Mouse (Mus musculus) spleen, embryonic (tissue): ENCODE results near the gene Cdkl4.

ENCODE experiments used
- CTCF ChIA-PET: fragments of 350-600 bp; sonication (Branson Sonifier 250); formaldehyde crosslinking; loops from one replicate; lab custom pipeline; 2022; lab: Charles Lee

The Cdkl4 gene

DNA sequence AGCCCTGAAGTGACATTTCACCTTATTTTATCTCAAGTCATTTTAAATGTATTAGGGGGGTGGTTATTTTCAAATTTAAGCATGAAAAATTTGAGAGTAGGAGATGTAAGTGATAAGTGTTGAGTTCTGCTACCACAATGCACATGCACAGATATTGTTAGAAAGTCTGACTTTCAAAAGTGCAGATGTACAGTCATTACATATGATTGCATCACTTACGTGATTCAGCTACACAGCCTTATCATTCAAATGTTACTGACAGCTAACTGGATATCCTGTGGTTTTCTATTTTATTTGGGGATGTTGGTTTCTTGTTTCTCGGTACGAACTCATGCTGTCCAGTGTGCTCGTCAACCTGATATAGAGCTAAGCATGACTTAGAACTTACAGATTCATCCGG, 92.5 kb downstream of the Cdkl4 start:
- CTCF ChIA-PET = interaction anchor here (0.7 kb wide), 1 partner anchor 78 kb away, joined by 5 read pairs; no protein-coding TSS in a partner anchor

DNA sequence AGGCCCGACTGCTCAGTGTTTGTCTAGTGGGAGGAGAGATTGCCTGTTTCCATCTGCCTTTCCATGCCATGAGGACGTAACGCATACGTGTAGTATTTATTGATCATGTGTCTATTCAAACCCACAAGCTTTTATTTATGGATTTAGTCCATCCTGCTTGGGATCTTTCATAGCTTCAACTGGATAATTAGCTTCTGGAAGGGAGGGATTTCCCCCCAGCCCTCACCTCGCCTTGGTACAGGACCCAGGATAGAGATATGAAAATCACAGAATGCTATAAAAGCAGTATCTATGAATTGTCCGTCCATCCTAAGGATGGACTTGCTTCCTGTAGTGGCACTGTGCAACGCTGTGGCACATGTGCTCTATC, 96.8 kb downstream of the Cdkl4 start:
- CTCF ChIA-PET = no interaction called here

DNA sequence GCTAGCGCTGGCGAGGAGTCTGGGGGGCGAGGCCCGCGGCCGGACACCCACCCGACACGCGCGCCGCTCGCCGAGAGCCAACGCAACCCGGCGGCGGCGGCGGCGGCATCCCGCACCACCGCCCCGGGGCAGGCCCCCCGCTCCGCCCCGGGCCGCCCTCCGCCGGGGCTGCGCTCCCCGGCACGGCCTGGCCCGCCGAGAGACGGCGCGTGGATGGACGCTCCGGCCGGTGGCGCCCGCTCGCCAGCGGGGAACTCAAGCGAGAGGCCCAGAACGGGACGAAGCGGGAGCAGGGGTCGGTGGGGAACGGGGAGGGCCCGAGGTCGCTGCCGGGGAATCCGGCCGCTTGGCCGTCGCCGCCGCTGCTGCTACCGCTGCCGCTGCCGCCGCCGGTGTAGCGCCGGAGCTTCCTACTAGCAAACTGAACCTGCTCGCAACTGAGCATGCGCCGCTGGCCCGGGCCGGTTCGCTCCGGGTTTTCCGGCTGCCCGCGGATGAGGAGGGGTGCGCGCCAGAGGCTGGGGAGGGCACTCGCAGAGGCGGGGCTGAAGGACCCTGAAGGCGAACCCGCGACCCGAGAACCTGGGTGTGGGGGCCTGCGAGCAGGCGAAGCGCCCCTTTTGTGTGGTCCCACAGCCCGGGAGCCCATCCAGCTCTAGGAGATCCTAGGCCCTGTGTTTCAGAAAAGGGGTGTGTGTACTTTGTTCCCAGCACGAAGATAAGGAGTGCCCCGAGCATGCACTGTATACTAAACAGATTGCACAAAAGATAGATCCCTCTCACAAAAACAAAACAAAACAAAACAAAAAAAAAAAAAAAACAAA, 97.4 kb downstream of the Cdkl4 start, which contains the start of gene Sos1:
Gene Sos1 (minus strand): TSS at position 423 of the 824 bp plus-strand sequence.
- CTCF ChIA-PET = interaction anchor here (0.6 kb wide), 1 partner anchor 62 kb away, joined by 3 read pairs; no protein-coding TSS in a partner anchor

DNA sequence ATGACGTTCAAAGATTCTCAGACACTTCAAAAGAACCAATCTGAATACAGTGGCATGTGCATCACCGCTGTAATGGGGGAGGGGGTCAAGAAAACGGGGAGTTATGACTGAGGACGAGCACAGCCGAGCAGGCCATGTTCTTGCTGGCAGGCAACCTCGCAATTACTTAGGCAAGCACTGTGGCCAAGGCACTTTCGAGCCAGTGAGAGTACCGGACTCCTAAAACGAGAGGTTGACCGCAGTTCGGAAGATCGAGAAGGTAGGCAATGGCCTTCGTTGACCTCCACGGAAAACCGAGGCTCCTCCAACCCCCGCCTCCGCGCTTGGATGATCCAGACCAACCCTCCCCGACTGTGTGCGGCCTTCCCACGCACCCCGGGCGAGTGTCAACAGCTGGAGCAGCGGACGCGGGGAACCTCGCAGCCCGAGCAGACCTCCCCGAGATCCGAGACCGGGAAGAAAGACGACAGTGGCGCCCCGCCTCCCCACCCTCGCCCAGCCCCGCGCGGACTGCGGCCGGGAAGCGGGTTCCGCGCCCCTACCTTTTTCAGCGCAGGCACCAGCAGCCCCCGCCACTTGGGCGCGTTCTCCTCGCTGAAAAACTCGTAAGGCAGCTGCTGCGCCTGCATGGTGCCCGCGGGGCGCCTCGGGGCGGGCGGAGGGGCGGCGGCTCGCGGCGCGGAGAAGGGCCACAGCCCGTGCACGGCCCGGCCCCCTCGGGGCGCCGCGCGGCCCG, 98.2 kb downstream of the Cdkl4 start:
- CTCF ChIA-PET = no interaction called here

DNA sequence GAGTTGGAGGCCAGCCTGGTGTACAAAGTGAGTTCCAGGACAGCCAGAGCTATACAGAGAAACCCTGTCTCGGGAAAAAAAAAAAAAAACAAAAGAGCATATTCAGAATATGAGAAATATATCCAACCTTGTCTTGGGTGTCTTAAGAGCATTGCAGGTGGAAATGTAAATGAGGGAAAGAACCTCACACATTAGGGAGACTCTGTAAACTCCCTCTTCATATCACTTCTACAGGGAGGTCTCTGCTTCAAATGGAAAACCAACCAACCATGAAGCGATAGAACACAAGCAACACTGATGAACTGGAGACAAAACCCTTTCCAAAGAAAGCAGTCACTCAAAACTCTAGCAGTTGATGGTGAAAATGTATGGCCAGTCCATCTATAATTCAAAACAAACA, 99.9 kb downstream of the Cdkl4 start:
- CTCF ChIA-PET = no interaction called here

DNA sequence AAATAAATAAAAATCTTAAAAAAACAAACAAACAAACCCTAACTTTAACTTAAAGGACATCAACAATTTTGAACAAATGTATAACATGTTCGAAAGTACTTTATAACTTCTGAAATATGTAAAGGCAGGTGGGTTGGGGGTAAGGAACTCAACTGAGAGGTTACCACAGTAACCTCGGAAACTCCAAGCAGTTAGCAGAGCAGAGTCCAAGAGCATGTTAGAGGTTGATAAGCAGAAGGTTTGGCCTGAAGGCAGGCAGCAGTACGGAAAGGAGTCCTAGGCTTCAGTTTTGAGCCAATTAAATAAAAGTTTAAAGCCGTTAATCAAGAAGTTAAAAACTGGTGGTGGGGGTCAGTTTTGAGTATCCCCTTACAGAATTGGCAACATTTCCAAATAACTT, 101.1 kb downstream of the Cdkl4 start:
- CTCF ChIA-PET = no interaction called here
